Mouse (Mus musculus) neural tube, embryonic 14.5 days (tissue): ENCODE data around the gene Scn8a. TPM values are rescaled to one million over a fixed set of nuclear protein-coding genes. Genes with fewer than 3 reads are reported as not detected.

ENCODE experiments used
- ATAC-seq: fragments of 200-750 bp; cut with Nextera tagmentation; 2 replicates; pipeline ENCODE4 v1.8.0; 2017; ENCODE audit warnings: low read depth, mild to moderate bottlenecking, moderate TSS enrichment, moderate library complexity
- H3K27ac ChIP-seq: fragments of 300-500 bp; sonication (generic); 2 replicates; pipeline ENCODE4 v1.5.1; 2014; ENCODE audit warnings: low read depth, mild to moderate bottlenecking, control low read depth, low read length, moderate library complexity, mixed read lengths
- H3K27me3 ChIP-seq: fragments of 300-500 bp; sonication (generic); 2 replicates; pipeline ENCODE4 v1.6.1; 2014; ENCODE audit warnings: low read length; ENCODE audit not compliant: control insufficient read depth, insufficient read depth
- H3K36me3 ChIP-seq: fragments of 300-500 bp; sonication (generic); 2 replicates; pipeline ENCODE4 v1.6.1; 2014; ENCODE audit warnings: low read length, mixed read lengths; ENCODE audit not compliant: control insufficient read depth, insufficient read depth
- H3K4me1 ChIP-seq: fragments of 300-500 bp; sonication (generic); 2 replicates; pipeline ENCODE4 v1.6.1; 2014; ENCODE audit warnings: low read length; ENCODE audit not compliant: control insufficient read depth, insufficient read depth
- H3K4me2 ChIP-seq: fragments of 300-500 bp; sonication (generic); 2 replicates; pipeline ENCODE4 v1.6.1; 2014; ENCODE audit warnings: mild to moderate bottlenecking, low read depth, low read length, control low read depth
- H3K4me3 ChIP-seq: fragments of 300-500 bp; sonication (generic); 2 replicates; pipeline ENCODE4 v1.5.1; 2014; ENCODE audit warnings: low read depth, low read length, control low read depth, mixed read lengths
- H3K9ac ChIP-seq: fragments of 300-500 bp; sonication (generic); replicated peaks from 2 replicates; pipeline ENCODE4 v1.6.1; 2014; ENCODE audit warnings: low read depth, mild to moderate bottlenecking, control low read depth, low read length, mixed read lengths
- H3K9me3 ChIP-seq: fragments of 300-500 bp; sonication (generic); 2 replicates; pipeline ENCODE4 v1.6.1; 2016; ENCODE audit warnings: low read length; ENCODE audit not compliant: control insufficient read depth
- WGBS: fragments of 180-500 bp; shearing (Covaris S2); extraction: QIAGEN DNeasy Blood & Tissue Kit; methylation state at CpG from one replicate; pipeline ENCODE4 v1.1.7; 2014; 5-methylcytosine and 5-hydroxymethylcytosine counted together
- polyA plus RNA-seq: library from polyadenylated mRNA; unstranded; fragments of >200 nt; fragmentation: Nextera tagmentation; extraction: Ambion mirVana; gene quantifications from 2 replicates; pipeline ENCODE4 v1.2.1, GENCODE M21; 2014

Scn8a gene
- polyA plus RNA-seq, 1 experiment from 2014 or later, result 35.2 TPM

- Histone ChIP-seq H3K9me3 (no peaks in the 10 kb centered on the region), H3K4me3 (no peak overlapping the region), H3K36me3 (no peaks in the 10 kb centered on the region; the same call in 1 of the 2 replicates), H3K27ac (no peak overlapping the region), H3K4me2 (no peak overlapping the region), H3K27me3 (no peaks in the 10 kb centered on the region), H3K4me1 (no peaks in the 10 kb centered on the region), H3K9ac (0 out of 2 replicates have a peak overlapping the region, but pooled peaks have one; percentile 16)
- no peak for ATAC-seq
- 81% methylated on average over 7 of the region's 7 CpGs for WGBS
Measured at GRCm38 (mm10) chr15:101007236-101007635, 137.6 kb downstream of the Scn8a start.

- H3K4me2 ChIP-seq, result no peak overlapping the region
- 86% methylated on average over 14 of the region's 14 CpGs for WGBS
- no peaks in the 10 kb centered on the region for H3K9me3 ChIP-seq
- no peak overlapping the region for H3K4me3 ChIP-seq
- no peaks in the 10 kb centered on the region for H3K4me1 ChIP-seq
- H3K36me3 ChIP-seq, result no peaks in the 10 kb centered on the region; the same call in 1 of the 2 replicates
- no peak for ATAC-seq
- no peak overlapping the region for H3K9ac ChIP-seq
- H3K27ac ChIP-seq, result no peak overlapping the region
- H3K27me3 ChIP-seq, result no peaks in the 10 kb centered on the region
Measured at GRCm38 (mm10) chr15:101008386-101009010, 138.8 kb downstream of the Scn8a start.

GRCm38 (mm10) chr15:101011352-101011751 is 141.7 kb downstream of the Scn8a start:
- H3K9me3 ChIP-seq, result no peaks in the 10 kb centered on the region
- no peak overlapping the region for H3K4me3 ChIP-seq
- ATAC-seq, result no peak
- H3K4me1 ChIP-seq, result no peaks in the 10 kb centered on the region
- 87% methylated on average over 6 of the region's 6 CpGs for WGBS
- no peak overlapping the region for H3K9ac ChIP-seq
- no peak overlapping the region for H3K4me2 ChIP-seq
- H3K36me3 ChIP-seq, result peaks cover 12% of the 10 kb centered on the region; the same call in 1 of the 2 replicates
- no peaks in the 10 kb centered on the region for H3K27me3 ChIP-seq
- no peak overlapping the region for H3K27ac ChIP-seq

DNA sequence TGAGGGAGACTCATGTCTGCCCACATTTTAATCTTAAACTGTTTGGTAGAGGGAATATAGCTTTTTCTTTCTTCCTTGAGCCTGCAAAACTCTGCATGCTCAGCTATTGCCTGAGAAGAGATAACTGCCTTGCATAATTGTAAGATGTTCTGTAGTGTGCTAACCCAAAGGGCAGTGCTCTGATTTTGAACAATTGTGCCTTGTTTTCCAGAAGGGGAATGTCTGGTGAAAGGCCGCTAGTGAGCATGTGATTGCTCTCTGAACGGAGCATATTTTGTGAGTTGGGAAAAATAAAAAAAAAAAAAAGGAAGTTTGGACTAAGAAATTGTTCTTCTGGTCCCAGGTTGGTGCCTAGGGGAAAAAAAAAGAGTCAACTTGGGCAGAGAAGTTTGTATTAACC is 159.3 kb downstream of the Scn8a start:
- Histone ChIP-seq H3K4me1 (no peaks in the 10 kb centered on the region), H3K4me2 (no peak overlapping the region), H3K36me3 (0 out of 2 replicates have a peak, but pooled peaks cover 8% of the 10 kb centered on the region), H3K4me3 (no peak overlapping the region), H3K9ac (no peak overlapping the region), H3K27me3 (no peaks in the 10 kb centered on the region), H3K9me3 (no peaks in the 10 kb centered on the region), H3K27ac (no peak overlapping the region)
- ATAC-seq, result no peak
- WGBS, result 63% methylated on average over 2 of the region's 2 CpGs

DNA sequence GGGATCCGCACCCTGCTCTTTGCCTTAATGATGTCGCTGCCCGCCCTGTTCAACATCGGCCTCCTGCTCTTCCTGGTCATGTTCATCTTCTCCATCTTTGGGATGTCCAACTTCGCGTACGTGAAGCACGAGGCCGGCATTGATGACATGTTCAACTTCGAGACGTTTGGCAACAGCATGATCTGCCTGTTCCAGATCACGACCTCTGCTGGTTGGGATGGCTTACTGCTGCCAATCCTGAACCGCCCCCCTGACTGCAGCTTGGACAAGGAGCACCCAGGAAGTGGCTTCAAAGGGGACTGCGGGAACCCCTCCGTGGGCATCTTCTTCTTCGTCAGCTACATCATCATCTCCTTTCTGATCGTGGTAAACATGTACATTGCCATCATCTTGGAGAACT is 170.0 kb downstream of the Scn8a start:
- peaks cover 12% of the 10 kb centered on the region; the same call in 1 of the 2 replicates for H3K36me3 ChIP-seq
- no peaks in the 10 kb centered on the region for H3K9me3 ChIP-seq
- no peak for ATAC-seq
- no peak overlapping the region for H3K4me2 ChIP-seq
- H3K4me1 ChIP-seq, result no peaks in the 10 kb centered on the region
- no peak overlapping the region for H3K4me3 ChIP-seq
- WGBS, result 50% methylated on average over 17 of the region's 17 CpGs
- no peaks in the 10 kb centered on the region for H3K27me3 ChIP-seq
- H3K27ac ChIP-seq, result no peak overlapping the region
- H3K9ac ChIP-seq, result no peak overlapping the region

DNA sequence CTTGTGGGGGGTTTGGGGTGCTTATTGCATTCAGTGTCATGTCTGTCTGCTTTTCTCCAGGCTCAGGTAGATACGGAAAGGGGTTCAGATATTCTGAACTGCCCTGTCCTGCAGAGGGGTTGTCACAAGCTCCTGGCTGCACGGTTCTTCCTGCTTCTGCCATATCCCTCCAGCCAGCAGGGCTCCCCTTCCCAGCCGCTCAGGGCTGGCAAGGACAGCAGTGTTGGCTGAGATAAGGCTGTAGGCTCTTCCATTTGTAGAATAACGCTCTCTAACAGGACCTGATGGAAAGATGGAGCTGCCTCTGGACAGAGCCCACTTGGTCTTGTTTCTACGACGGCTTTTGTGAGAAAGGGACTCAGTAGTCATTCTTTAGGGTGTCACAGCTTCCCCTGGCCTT is 172.3 kb downstream of the Scn8a start:
- Histone ChIP-seq H3K4me2 (no peak overlapping the region), H3K4me3 (no peak overlapping the region), H3K36me3 (peaks cover 12% of the 10 kb centered on the region; the same call in 1 of the 2 replicates), H3K27me3 (peaks cover 20% of the 10 kb centered on the region), H3K27ac (no peak overlapping the region), H3K4me1 (peaks cover 10% of the 10 kb centered on the region; the same call in 1 of the 2 replicates), H3K9ac (no peak overlapping the region), H3K9me3 (no peaks in the 10 kb centered on the region)
- no peak for ATAC-seq
- 72% methylated on average over 6 of the region's 6 CpGs for WGBS

DNA sequence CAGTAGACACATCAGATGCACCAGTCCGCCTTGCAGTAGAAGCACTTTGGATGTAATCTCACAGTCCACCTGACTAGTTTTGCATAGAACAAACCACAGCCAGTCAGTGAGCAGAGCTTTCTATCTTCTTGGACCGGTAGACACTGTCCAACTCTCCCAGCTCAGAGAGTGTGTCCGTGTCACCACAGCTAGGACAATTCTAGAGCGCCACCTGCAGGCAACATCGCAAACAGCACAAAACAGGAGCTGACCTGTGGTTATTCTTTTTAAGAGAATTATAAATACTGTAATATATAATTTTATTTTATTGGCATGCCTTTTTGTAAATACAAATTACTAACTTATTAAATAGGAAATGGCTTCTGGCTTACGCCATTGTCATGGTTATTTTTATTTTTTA is 173.0 kb downstream of the Scn8a start:
- Histone ChIP-seq H3K36me3 (peaks cover 12% of the 10 kb centered on the region; the same call in 1 of the 2 replicates), H3K9me3 (no peaks in the 10 kb centered on the region), H3K4me2 (no peak overlapping the region), H3K27me3 (peaks cover 26% of the 10 kb centered on the region), H3K9ac (no peak overlapping the region), H3K4me1 (peaks cover 14% of the 10 kb centered on the region; the same call in 1 of the 2 replicates), H3K4me3 (no peak overlapping the region), H3K27ac (no peak overlapping the region)
- no peak for ATAC-seq
- 28% methylated on average over 6 of the region's 6 CpGs for WGBS

DNA sequence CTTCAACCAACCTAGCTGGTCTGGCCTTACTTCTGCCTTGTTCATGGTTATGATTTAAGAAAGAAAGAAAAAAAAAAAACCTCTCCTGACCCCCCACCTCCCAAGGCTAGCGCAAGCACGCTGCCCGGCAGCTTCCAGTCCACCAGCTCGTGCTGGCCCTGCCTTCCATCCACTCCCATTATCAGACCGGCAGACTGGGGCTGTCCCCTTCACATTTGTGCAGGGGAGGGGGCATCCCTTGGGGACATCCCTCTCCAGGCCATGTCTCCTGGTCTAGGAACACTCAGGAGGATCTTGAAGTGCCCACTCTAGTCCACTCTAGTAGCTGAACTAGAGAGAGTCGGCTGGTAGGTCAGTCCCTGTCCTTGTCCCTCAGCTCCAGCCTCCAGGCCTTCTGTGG is 174.9 kb downstream of the Scn8a start:
- H3K9me3 ChIP-seq, result no peaks in the 10 kb centered on the region
- no peak overlapping the region for H3K4me2 ChIP-seq
- H3K4me1 ChIP-seq, result peaks cover 14% of the 10 kb centered on the region; the same call in 1 of the 2 replicates
- no peak overlapping the region for H3K27ac ChIP-seq
- no peak for ATAC-seq
- peaks cover 7% of the 10 kb centered on the region; the same call in 1 of the 2 replicates for H3K36me3 ChIP-seq
- no peak overlapping the region for H3K9ac ChIP-seq
- 59% methylated on average over 6 of the region's 6 CpGs for WGBS
- H3K27me3 ChIP-seq, result peaks cover 26% of the 10 kb centered on the region
- H3K4me3 ChIP-seq, result no peak overlapping the region

- peak; percentile 35; the same call in 1 of the 2 replicates for ATAC-seq
- peaks cover 26% of the 10 kb centered on the region for H3K27me3 ChIP-seq
Measured at GRCm38 (mm10) chr15:101046039-101046526, 176.4 kb downstream of the Scn8a start.

More at GRCm38 (mm10) chr15:101046039-101046526, 176.4 kb downstream of the Scn8a start:
- WGBS, result 1% methylated on average over 39 of the region's 43 CpGs
- Histone ChIP-seq H3K36me3 (no peaks in the 10 kb centered on the region), H3K4me1 (peaks cover 14% of the 10 kb centered on the region; the same call in 1 of the 2 replicates), H3K4me2 (peak overlapping the region; percentile 96), H3K27ac (no peak overlapping the region), H3K9ac (peak overlapping the region; percentile 60), H3K9me3 (no peaks in the 10 kb centered on the region), H3K4me3 (peak overlapping the region; percentile 45)
